Mouse (Mus musculus) megakaryocyte progenitor cell, adult 5-6 weeks (primary cell): ENCODE results near the gene Tuft1. TPM values are rescaled to one million over a fixed set of nuclear protein-coding genes. Genes with fewer than 3 reads are reported as not detected.
A peak's percentile ranks its signal among the peaks of the same experiment; 100 is the strongest.
"Not testable (repeated sequence)": the region's sequence is repeated elsewhere in the genome, so short reads cannot be mapped to it uniquely, and the experiment has no call there.

Experiments used
- ATAC-seq: replicated peaks from 2 replicates; pipeline ENCODE4 v1.8.0; 2016; ENCODE audit warnings: mild to moderate bottlenecking, moderate TSS enrichment, inconsistent platforms; ENCODE audit not compliant: poor library complexity
- total RNA-seq, 2 experiments: library from RNA; stranded (forward) in 1 of 2; stranded (reverse) in 1 of 2; fragments of 157-497, 149-512 nt in 1 of 2; fragments of 200-1000 nt in 1 of 2; gene quantifications; 2 replicates each; pipeline versions ENCODE4 v1.2.3 to v1.2.4; 2015 to 2017

The Tuft1 gene
- 3.5 TPM in 2 replicates for total RNA-seq (2015)
- total RNA-seq (2017) = 4.2 and 5.2 TPM in 2 replicates

- ATAC-seq = peak; percentile 91
Measured at GRCm38 (mm10) chr3:94658740-94659095, at the start of gene Tuft1. TSS of gene Tuft1 (minus strand) at chr3:94658872.

- peak; percentile 82 for ATAC-seq
Measured at GRCm38 (mm10) chr3:94703364-94703763, 44.7 kb upstream of the Tuft1 start.

- no peak for ATAC-seq
Measured at GRCm38 (mm10) chr3:94702856-94703255, 44.2 kb upstream of the Tuft1 start.

GRCm38 (mm10) chr3:94702163-94702810, 43.6 kb upstream of the Tuft1 start:
- ATAC-seq = peak; percentile 88

GRCm38 (mm10) chr3:94696257-94696656, 37.6 kb upstream of the Tuft1 start:
- ATAC-seq = peak; percentile 24; the same call in 1 of the 2 replicates

- 0 out of 2 replicates have a peak, but pooled peaks have one; percentile 19 for ATAC-seq
Measured at GRCm38 (mm10) chr3:94695591-94695990, 36.9 kb upstream of the Tuft1 start.

- 0 out of 2 replicates have a peak, but pooled peaks have one; percentile 17 for ATAC-seq
Measured at GRCm38 (mm10) chr3:94693874-94694273, 35.2 kb upstream of the Tuft1 start.

GRCm38 (mm10) chr3:94693329-94693825, 34.7 kb upstream of the Tuft1 start, which contains the start of gene Selenbp2:
TSS of gene Selenbp2 (plus strand) at chr3:94693556.
- peak; percentile 34; the same call in 1 of the 2 replicates for ATAC-seq

GRCm38 (mm10) chr3:94691694-94692093, 33.0 kb upstream of the Tuft1 start:
- not testable (repeated sequence) for ATAC-seq

- no peak for ATAC-seq
Measured at GRCm38 (mm10) chr3:94690616-94691247, 32.1 kb upstream of the Tuft1 start.

GRCm38 (mm10) chr3:94690162-94690561, 31.5 kb upstream of the Tuft1 start:
- not testable (repeated sequence) for ATAC-seq

GRCm38 (mm10) chr3:94689195-94689594, 30.5 kb upstream of the Tuft1 start:
- not testable (repeated sequence) for ATAC-seq

- ATAC-seq = not testable (repeated sequence)
Measured at GRCm38 (mm10) chr3:94688698-94689097, 30.0 kb upstream of the Tuft1 start.

- peak; percentile 95 for ATAC-seq
Measured at GRCm38 (mm10) chr3:94685989-94686772, 27.5 kb upstream of the Tuft1 start.

- no peak for ATAC-seq
Measured at GRCm38 (mm10) chr3:94683646-94684045, 25.0 kb upstream of the Tuft1 start.

- no peak for ATAC-seq
Measured at GRCm38 (mm10) chr3:94680783-94681182, 22.1 kb upstream of the Tuft1 start.

GRCm38 (mm10) chr3:94680032-94680431, 21.4 kb upstream of the Tuft1 start:
- ATAC-seq = not testable (repeated sequence)

- no peak for ATAC-seq
Measured at GRCm38 (mm10) chr3:94679351-94679841, 20.7 kb upstream of the Tuft1 start.

GRCm38 (mm10) chr3:94675101-94675500, 16.4 kb upstream of the Tuft1 start:
- not testable (repeated sequence) for ATAC-seq

- peak; percentile 68 for ATAC-seq
Measured at GRCm38 (mm10) chr3:94665896-94666295, 7.2 kb upstream of the Tuft1 start.
